Mouse (Mus musculus): ENCODE measurements around the gene Bad. TPM values are rescaled to one million over a fixed set of nuclear protein-coding genes. Genes with fewer than 3 reads are reported as not detected.

The Bad gene
- polyA plus RNA-seq (2017; shearing (Covaris generic)): 42.3 TPM

DNA sequence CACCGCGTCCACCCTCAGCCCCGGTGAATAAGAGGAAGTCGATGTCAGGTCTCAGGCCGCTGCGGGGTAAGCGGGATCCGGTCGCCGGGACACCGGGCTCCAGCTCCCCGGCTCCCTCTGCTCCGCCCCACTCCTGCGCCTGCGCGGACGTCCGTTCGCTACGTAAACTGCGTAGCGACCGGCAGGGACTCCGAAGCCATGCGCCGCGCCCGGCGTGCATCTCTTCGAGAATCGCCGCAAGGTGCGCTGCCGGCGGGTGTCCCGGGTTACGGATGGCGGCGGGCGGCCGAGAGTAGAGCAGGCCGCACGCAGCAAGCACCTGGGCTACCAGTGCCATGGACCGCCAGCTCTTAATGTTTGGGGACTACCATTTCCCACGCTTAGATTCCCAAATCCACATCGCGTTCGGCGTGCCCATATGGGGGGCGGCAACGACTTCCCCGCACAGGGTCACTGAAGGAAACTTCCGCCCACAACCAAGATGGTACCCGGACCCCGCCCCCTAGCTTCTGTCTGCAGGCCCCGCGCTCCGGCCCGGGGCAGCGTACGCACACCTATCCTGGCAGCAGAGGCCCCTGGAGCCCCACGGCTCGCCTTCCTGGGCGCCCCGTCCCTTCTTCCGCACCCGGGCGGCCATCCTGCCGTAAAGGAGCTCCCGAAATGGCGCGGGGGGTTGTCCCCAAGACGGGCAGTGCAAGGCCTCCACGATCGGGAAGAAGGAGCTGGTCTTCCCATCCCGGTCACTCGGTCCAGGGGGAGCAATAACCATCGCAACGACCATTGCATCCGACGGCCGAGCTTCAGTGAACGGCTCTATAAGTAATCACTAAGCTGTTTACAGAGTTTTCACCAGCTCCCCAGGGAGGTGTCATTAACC is at the start of gene Bad:
TSS of gene Bad (plus strand) at position 490 of the 877 bp plus-strand sequence.

DNA sequence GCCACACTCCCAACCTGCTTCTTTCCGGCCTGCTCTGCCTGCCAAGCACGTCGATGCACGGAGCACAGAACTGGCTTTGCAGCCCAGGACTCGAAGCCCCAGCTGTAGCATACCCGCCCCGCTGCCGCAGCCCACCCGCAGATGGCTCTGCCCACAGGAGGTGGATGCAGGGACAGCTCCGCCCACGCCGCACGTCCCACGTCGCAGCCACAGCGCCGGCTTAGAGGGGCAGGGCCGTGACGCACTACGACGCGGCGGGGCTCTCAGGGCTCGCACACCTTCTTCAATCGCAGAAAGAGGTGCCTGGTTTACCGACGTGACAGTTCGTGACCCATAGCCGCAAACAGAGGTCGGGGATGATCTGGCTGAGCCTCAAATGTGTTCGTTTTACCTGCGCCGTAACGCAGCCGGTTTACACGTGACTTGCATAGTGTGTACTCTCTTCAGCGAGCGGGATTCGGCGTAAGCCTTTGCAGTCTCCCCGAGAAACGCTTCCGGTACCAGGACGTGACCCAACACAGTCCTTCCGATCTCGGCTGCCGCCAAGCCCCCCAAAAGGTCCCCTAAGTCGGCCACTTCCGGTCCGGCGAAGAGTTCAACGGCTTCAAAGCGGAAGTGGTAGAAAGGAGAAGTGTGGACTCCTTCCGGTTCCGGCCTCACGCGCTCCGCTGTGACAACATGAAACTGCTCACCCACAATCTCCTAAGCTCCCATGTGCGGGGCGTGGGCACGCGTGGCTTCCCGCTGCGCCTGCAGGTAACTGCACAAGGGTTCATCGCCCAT is 32.0 kb upstream of the Bad start, which contains the start of the genes Trmt112 and Prdx5:
TSS of gene Trmt112 (plus strand) at position 192 of the 783 bp plus-strand sequence.
TSS of gene Prdx5 (minus strand) at position 600 of the 783 bp plus-strand sequence.

DNA sequence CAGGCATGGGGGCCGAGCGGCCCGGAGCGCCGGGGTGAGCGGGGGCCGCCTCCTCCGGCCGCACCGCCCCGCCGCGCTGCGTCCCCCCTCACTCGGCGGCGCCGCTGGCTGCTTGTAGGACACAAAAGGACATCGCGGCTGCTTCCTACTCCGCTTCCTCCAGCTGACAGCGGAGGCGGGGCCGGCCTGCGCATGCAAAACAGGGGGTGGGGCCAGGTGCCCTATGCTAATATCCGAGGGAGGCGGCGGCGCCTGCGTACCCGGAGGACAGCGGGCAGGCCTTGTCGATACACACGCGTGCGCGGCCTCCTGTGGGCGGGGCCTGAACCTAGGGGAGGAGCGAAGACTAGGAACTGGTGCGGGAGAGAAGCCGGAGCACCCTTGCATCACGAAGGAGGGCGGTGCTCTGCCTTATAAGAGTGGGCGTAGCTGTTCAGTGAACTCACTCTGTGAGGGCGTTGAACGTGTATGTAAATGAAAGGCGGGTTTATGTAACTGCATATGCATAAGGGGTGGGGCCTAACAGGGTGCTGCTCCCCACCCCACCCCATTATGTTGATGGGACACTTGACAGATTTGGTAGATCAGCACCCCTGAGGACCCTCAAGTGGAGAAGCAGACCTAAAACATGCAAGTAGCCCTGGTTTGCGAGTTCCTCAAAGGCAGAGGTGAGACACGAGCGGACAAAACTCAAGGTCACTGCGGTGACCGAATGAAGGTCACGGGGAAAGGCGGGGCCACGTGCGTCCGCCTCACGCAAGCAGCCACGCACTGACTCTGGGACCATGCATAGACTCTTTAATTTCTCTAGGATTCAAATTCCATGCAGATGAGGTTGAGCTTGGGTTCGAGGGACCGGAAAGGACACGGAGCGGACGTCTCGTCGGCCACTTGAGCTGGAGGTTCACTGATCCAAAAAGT is 19.8 kb upstream of the Bad start, which contains the start of gene Esrra:
TSS of gene Esrra (minus strand) at position 167 of the 921 bp plus-strand sequence.

GRCm38 (mm10) chr19:6925307-6925573 is 16.4 kb upstream of the Bad start, which contains the start of gene Catsperz:
Gene Catsperz, minus strand, starts transcription at chr19:6925380.

GRCm38 (mm10) chr19:6934195-6934977 is 7.3 kb upstream of the Bad start, which contains the start of gene Kcnk4:
Gene Kcnk4, minus strand, starts transcription at chr19:6934515.

DNA sequence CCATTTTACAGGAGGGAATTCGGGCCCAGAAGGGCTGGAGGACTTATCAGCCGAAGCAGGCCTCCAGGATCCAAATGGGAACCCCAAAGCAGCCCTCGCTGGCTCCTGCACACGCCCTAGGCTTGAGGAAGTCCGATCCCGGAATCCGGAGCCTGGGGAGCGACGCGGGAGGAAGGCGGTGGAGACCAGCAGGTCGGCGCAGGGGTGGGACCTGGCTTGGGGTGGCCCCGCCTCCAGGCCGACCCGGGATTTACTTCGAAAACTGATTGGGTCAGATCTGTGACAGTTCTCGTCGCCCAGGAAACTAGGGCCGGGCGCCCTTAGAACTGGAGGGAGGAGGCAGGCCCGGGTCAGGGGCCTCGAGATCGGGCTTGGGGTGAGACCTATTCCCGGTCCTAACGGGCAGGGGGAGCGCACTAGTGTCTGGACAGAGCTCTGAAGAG is 609 bp downstream of the Bad start, which contains the start of gene Gpr137:
TSS of gene Gpr137 (minus strand) at position 232 of the 443 bp plus-strand sequence.

GRCm38 (mm10) chr19:6974211-6975205 is 32.8 kb downstream of the Bad start, which contains the start of gene Ppp1r14b:
Gene Ppp1r14b, plus strand, starts transcription at chr19:6974968.

DNA sequence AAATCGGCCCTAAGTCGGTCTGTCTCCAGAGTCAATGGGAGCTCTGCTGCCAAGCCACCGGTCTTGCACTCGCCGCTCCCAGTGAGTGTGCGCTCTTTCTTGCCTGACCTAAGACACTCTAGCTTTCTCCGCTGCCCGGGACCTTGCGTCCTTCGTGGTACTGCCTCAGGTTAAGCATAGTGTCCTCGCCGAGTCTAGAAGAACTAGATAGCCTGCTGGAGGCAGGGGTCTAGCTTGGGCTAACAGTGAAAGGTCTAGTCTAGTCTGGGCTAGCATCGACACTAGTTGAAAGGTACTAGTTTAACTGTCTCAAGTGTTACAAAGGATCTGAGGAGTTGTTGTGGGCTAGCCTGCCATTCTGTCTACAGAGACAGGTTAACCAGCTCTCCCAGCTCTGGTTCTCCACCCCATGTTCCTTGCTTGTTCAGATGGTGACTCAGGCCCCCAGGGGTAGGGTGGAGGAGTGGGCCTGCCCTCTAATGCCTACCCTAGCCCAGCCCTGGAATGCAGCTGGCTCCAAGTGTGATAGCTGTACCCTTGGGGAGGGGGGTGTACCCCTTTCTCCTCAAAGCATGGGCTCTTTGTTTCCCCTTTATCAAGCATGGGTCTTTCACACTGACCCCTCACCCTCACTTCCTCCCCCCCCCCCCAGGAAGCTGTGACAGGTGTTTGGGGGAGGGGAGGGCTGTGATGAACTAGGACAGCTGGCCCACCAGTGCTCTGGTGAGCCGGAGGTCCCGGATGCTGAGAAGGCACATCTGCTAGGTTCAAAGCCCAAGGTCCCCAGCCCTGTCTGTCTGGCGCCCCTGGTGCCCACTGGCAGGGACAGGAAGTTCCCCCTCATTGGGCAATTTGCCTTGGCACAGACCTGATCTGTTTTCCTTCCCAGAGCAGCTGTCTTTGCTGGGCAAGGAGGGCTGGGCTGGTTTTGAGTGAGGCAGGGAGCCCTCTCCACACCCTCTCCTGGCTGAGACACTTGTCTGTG is 34.2 kb downstream of the Bad start, which contains the start of gene Plcb3:
TSS of gene Plcb3 (minus strand) at position 934 of the 985 bp plus-strand sequence.

DNA sequence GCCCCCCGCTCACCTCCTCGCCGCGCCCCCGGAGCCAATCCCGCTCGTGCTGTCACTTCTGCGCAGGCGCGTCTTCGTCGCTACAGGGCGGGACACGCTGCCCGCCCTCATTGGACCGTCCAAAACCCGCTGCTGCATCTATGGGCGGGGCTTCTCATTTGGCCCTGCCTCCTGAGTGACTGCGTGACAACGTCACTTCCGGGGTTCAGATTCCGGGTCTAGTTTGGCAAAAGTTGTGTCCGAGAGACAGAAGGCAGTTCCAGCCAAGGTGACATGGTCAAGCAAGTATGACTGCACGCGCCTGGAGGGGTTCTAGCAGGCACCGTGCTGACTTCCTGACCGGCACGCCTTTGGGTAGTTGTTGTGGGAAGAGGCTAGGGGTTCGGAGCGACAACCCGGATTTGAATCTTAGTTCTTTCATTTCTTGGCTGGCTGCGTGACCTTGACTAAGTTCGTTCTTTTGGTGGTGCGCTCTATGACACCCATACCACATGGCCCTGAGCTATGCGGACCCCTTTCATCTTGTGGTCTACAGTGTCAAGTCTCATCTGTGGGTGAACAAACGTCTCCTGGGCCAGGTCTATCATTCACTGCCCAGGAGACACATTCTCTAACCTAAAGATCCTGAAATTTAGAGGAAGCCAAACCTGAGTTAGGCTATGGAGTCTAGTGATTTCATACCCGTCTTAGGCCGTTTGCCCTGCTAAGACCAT is 38.9 kb downstream of the Bad start, which contains the start of gene Fkbp2:
TSS of gene Fkbp2 (minus strand) at position 121 of the 713 bp plus-strand sequence.

GRCm38 (mm10) chr19:6987061-6987903 is 45.6 kb downstream of the Bad start, which contains the start of gene Vegfb:
Gene Vegfb, minus strand, starts transcription at chr19:6987651.

GRCm38 (mm10) chr19:6992011-6992858 is 50.6 kb downstream of the Bad start, which contains the start of gene Dnajc4:
Gene Dnajc4, minus strand, starts transcription at chr19:6992572.

DNA sequence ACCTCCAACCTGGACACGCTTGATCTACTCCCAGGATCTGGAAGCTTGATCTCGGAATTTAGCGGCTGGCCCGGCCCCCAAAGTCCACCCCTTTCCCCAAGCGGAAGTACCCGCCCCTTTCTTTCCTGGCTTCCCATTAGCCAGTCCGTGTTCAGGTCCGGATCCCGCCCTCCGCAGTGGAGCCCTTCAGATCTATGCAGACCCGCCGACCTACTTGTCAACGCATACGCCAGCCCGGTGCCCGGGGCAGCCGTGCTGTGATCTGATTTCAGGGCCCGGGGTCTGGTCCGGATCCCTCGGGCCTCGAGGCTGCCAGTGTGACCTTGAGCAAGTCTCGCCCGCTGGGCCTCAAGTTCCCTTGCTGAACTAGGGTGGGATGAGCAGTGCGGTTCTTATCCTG is 54.3 kb downstream of the Bad start, which contains the start of the genes Nudt22 and Trpt1:
TSS of gene Nudt22 (minus strand) at position 112 of the 400 bp plus-strand sequence.
TSS of gene Trpt1 (plus strand) at position 126 of the 400 bp plus-strand sequence.

Data from inflammation-experienced regulatory T-cells, adult 16 weeks (primary cell).